Comparison of ENCODE assay signal across 11 mouse cellular contexts in genomic region chr17:11621492-11621891, GRCm38 (mm10).
DNase-seq lines count a peak whose midpoint lies in the region; ATAC-seq and TF ChIP-seq lines count a peak whose summit lies in the region.
"Had no signal": no experiment of that assay in that cellular context is flagged by ENCODE, and none has a peak within 500 bp of the region (broad histone marks: within the 10 kb centered on the region; RNA-seq: fewer than 3 reads in every experiment).

No protein-coding gene starts in this region.

- ATAC-seq in G1E (ENCODE audit: extremely low read depth, insufficient number of reproducible peaks, low FRiP score, poor library complexity, severe bottlenecking), result no peak
- ATAC-seq: midbrain, embryonic 15.5 days had no signal

- H3K27ac ChIP-seq in layer of hippocampus, adult 2 months, result peak overlapping the region; percentile 82; the same call in 1 of the 2 replicates
- H3K27ac ChIP-seq: forebrain, embryonic 10.5 days; midbrain, embryonic 15.5 days had no signal

- H3K4me1 ChIP-seq in G1E (ENCODE audit: insufficient read depth, low read depth, low read length), result no peaks in the 10 kb centered on the region

- H3K27me3 ChIP-seq in G1E (ENCODE audit: insufficient read depth, low read length), result peaks cover 6% of the 10 kb centered on the region; the same call in 1 of the 2 replicates
- H3K27me3 ChIP-seq: midbrain, embryonic 15.5 days had no signal

- TF ChIP-seq CTCF in layer of hippocampus, adult 2 months (conservative IDR thresholded peaks at IDR 0.05), result peak; percentile 77
- 0 out of 2 replicates have a peak, but pooled peaks have one; percentile 8 for TF ChIP-seq CTCF in G1E (IDR thresholded peaks at IDR 0.05; ENCODE audit: low read depth, low read length)

- no peaks in the 10 kb centered on the region for H3K36me3 ChIP-seq in G1E (replicated peaks)
- H3K36me3 ChIP-seq: forebrain, embryonic 10.5 days; midbrain, embryonic 15.5 days had no signal

- peak; percentile 17 for DNase-seq in cerebellum, adult 9-10 months
- no peak for DNase-seq in cerebellum, postnatal 36 days
- peak in 1 of 2 experiments; percentile 47 for DNase-seq in layer of hippocampus, adult 2 months (ENCODE audit: low spot score in 2 of 2)
- DNase-seq in layer of hippocampus, adult 9-11 months, result no peak
- no peak for DNase-seq in G1E (ENCODE audit: low spot score)
- DNase-seq in embryo, embryonic 11 days, result peak; percentile 31
- no peak for DNase-seq in ovary, postnatal 14 days (ENCODE audit: low spot score)
- no peak for DNase-seq in ovary, adult 18-20 months (ENCODE audit: low spot score)
- DNase-seq: kidney, adult 11 months had no signal

- H3K4me3 ChIP-seq in layer of hippocampus, adult 2 months, result no peak overlapping the region
- no peak overlapping the region for H3K4me3 ChIP-seq in G1E (ENCODE audit: low read depth, low read length)
- H3K4me3 ChIP-seq: forebrain, embryonic 10.5 days; midbrain, embryonic 15.5 days had no signal

- no peaks in the 10 kb centered on the region for H3K9me3 ChIP-seq in G1E (replicated peaks)
- H3K9me3 ChIP-seq: forebrain, embryonic 10.5 days; midbrain, embryonic 15.5 days had no signal

Comparison
In these comparisons a context has a peak if more than half of its experiments do, and no peak if none do; other contexts are left out.
1. DNase-seq: peak in cerebellum, adult 9-10 months (single experiment) and embryo, embryonic 11 days (single experiment); none in cerebellum, postnatal 36 days (0 of 2), layer of hippocampus, adult 9-11 months (single experiment), G1E (single experiment), ovary, postnatal 14 days (single experiment) and ovary, adult 18-20 months (single experiment).